Mouse (Mus musculus): ENCODE data around the gene 1700037H04Rik. TPM values are rescaled to one million over a fixed set of nuclear protein-coding genes. Genes with fewer than 3 reads are reported as not detected.

1700037H04Rik gene
- polyA plus RNA-seq, 1 experiment from 2014 or later, result 91.1 TPM

DNA sequence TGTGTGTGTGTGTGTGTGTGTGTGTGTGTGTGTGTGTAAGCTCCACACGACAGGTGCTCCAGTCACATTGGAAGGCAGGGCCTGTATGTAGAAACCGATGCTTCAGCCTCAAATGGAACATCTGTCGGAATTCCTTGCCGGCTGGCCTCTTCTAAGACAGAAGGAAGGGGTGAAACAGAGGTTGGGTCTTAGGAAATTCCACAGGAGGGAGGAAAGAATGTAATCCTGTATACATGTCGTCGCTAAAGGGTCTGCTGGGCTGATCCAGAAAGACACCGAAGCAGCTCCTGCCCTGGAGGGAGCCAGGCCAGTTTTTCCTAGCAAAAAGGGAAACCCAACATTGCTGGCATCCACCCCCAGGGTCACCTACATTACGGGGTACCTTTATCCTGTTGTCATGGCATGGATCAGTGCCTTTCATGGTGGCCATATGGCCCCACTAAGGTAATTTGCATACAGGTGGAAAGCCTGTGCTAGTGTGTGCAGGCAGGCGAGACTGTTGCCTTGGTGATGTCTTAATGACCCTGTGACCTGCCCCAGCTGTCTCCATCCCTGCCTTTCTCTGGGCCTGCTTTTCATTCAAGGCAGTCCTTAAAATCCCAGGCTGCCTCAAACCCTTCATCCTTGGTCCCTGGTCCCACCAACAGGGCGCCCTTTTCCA lies 30.6 kb upstream of the 1700037H04Rik start:
- Histone ChIP-seq H3K4me2 (peak overlapping the region; percentile 25), H3K4me1 (peaks cover 51% of the 10 kb centered on the region), H3K4me3 (replicated peaks) (no peak overlapping the region; the same call in 1 of the 2 replicates), H3K9ac (no peak overlapping the region), H3K27ac (peak overlapping the region; percentile 87), H3K36me3 (peaks cover 43% of the 10 kb centered on the region), H3K9me3 (replicated peaks) (no peaks in the 10 kb centered on the region), H3K27me3 (no peaks in the 10 kb centered on the region)
- WGBS, result 16% methylated on average over 10 of the region's 10 CpGs
- ATAC-seq (replicated peaks; ENCODE audit: low FRiP score), result peak; percentile 74

DNA sequence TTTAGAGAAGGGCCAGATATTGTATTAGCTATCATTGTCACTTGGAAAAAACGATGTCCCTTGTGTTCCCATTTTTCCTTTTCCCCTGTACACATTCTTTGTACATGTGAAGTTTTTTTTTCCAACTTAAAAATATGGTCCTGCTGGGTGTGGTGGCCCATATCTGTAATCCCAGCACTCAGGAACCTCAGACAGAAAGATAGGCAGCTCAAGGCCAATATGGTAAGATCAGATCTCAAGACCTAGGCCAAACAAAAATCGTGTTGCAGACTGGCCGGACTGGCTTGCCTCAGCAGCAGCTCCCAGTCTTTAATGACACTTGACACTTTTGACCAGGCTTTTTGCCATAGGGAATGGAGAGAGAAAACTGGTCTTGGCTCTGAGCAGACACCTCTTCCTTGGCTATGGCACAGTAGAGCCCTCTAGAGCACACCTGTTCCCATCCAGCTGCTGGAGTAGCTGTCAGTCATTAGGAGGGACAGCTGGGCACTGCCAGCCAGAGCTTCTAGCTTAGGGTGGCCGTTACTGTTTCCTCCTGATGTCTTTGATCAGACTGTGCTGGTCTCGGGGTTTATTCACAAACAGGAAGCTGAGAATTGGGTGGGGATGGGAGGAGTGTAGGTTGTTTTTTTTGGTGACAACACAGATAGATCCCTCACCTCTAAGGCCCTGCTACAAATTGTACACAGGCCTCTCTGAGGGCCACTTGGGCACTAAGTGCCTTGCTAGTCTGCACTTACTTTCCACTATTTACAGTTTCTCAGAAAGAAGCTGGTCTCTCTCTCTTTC lies 29.8 kb upstream of the 1700037H04Rik start:
- H3K9me3 ChIP-seq (replicated peaks), result no peaks in the 10 kb centered on the region
- ATAC-seq (replicated peaks; ENCODE audit: low FRiP score), result no peak
- H3K27me3 ChIP-seq, result no peaks in the 10 kb centered on the region
- 43% methylated on average over 5 of the region's 5 CpGs for WGBS
- peaks cover 36% of the 10 kb centered on the region for H3K36me3 ChIP-seq
- H3K4me1 ChIP-seq, result peaks cover 51% of the 10 kb centered on the region
- H3K4me2 ChIP-seq, result peak overlapping the region; percentile 14
- H3K4me3 ChIP-seq (replicated peaks), result no peak overlapping the region
- H3K9ac ChIP-seq, result no peak overlapping the region
- H3K27ac ChIP-seq, result peak overlapping the region; percentile 87

DNA sequence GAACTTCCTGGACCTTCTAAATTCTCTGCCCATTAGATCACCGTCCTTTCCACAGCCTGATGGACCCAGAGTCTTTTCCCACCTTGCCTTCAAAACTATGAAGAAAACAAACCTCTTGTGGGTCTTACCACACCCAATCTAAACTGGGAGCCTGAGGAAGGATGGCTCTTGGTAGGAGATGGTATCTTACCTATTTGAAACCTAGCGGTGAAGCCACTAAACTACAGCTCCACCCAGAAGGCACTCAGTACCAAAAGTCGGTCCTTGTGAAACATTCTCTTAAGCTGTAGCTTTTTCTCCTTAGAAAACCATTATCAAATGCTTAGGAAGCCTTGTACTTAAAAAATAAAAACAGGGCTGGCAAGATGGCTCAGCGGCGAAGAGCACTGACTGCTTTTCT lies 28.4 kb upstream of the 1700037H04Rik start:
- Histone ChIP-seq H3K4me1 (peaks cover 51% of the 10 kb centered on the region), H3K36me3 (peaks cover 22% of the 10 kb centered on the region), H3K9ac (0 out of 2 replicates have a peak overlapping the region, but pooled peaks have one; percentile 70), H3K27me3 (no peaks in the 10 kb centered on the region), H3K4me2 (peak overlapping the region; percentile 76), H3K9me3 (replicated peaks) (no peaks in the 10 kb centered on the region), H3K4me3 (replicated peaks) (no peak overlapping the region), H3K27ac (no peak overlapping the region)
- 90% methylated on average over 5 of the region's 5 CpGs for WGBS
- no peak for ATAC-seq (replicated peaks; ENCODE audit: low FRiP score)

DNA sequence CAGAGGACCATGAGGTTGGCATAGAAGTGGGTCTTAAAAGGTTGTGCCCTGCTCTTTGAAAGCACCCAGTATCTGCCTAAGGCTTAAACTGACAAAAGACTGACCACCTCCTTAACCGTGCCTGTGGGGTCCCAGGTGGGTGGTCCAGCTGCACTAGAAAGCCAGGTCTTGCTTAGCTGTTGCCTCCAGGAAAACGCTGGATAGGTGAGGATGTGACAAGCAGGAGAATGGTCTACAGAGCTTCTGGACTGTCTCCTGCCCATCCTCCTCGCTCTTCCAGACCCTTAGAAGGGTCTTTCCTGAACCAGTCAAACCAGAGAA lies 27.7 kb upstream of the 1700037H04Rik start:
- Histone ChIP-seq H3K27ac (peak overlapping the region; percentile 87), H3K9ac (peak overlapping the region; percentile 70), H3K4me2 (peak overlapping the region; percentile 76), H3K36me3 (peaks cover 14% of the 10 kb centered on the region), H3K27me3 (no peaks in the 10 kb centered on the region), H3K4me3 (replicated peaks) (peak overlapping the region; percentile 68), H3K4me1 (peaks cover 51% of the 10 kb centered on the region), H3K9me3 (replicated peaks) (no peaks in the 10 kb centered on the region)
- ATAC-seq (replicated peaks; ENCODE audit: low FRiP score), result no peak
- 22% methylated on average over 3 of the region's 3 CpGs for WGBS

DNA sequence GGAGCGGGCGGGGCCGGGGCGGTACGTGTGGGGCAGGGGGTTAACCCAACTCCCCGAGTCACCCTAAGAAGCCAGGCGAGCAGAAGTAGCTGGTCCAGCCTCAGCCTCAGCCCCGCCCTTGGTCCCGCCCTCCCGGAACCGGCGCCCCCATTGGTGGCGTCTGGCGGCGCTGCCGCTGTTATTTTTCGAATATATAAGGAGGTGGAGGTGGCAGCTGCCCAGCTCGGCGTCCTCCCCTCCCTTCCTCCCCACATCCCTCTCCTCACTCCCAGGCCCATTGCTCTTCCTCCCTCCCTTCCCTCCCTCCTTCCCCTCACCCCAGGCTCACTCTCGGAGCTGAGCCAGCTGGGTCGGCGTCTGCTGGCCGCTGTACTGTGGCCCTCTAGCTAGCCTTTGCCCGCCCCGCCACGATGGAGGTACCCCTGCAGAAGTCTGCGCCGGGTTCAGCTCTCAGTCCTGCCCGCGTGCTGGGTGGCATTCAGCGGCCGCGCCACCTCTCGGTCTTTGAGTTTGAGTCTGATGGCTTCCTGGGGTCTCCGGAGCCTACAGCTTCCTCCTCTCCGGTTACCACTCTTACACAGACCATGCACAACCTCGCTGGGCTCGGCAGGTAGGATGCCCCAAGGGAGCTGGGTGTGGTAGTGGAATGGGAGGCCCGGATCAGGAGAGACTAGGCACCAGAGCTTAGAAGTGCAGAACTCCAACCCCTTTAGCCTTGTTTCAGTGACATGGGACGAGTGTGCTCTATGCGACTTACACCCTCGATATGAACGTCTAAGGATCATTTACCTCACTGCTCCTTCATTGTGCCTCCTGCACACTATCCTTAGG lies 27.1 kb upstream of the 1700037H04Rik start, which contains the start of the genes Cdc25b and Spef1:
TSS of gene Cdc25b (plus strand) at position 179 of the 831 bp plus-strand sequence.
TSS of gene Spef1 (minus strand) at position 512 of the 831 bp plus-strand sequence.
- peaks cover 10% of the 10 kb centered on the region for H3K36me3 ChIP-seq
- ATAC-seq (replicated peaks; ENCODE audit: low FRiP score), result peak; percentile 87

DNA sequence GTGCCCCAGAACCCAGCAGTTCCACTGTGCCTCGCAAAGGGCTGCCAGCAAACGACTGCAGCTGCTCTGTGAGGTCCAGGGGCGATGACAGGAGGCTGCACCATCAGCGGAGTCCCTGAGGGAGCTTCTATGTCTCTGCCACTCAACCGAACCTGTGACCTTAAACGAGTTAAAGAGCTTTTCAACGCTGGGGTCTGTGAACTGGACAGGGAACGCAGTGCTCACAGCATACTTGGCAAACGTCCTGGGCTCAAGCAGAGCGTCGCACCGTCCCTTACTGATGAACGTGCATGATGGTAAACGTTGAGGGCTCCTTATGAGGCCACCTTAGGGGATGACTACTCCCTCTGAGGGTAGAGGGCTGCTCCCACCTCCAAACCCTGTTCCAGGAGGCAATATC lies 26.5 kb upstream of the 1700037H04Rik start:
- H3K9me3 ChIP-seq (replicated peaks), result no peaks in the 10 kb centered on the region
- H3K27ac ChIP-seq, result peak overlapping the region; percentile 87
- no peaks in the 10 kb centered on the region for H3K27me3 ChIP-seq
- H3K36me3 ChIP-seq, result peaks cover 4% of the 10 kb centered on the region
- H3K4me1 ChIP-seq, result peaks cover 49% of the 10 kb centered on the region
- ATAC-seq (replicated peaks; ENCODE audit: low FRiP score), result no peak
- peak overlapping the region; percentile 68 for H3K4me3 ChIP-seq (replicated peaks)
- peak overlapping the region; percentile 70 for H3K9ac ChIP-seq
- H3K4me2 ChIP-seq, result peak overlapping the region; percentile 76
- WGBS, result 3% methylated on average over 14 of the region's 14 CpGs

More for the DNA sequence above, 27.1 kb upstream of the 1700037H04Rik start, which contains the start of the genes Cdc25b and Spef1:
- Histone ChIP-seq H3K4me3 (replicated peaks) (peak within 1 kb of the TSS; percentile 68), H3K9me3 (replicated peaks) (no peaks in the 10 kb centered on the region), H3K27ac (peak within 1 kb of the TSS; percentile 87), H3K27me3 (no peaks in the 10 kb centered on the region), H3K4me2 (peak within 1 kb of the TSS; percentile 76), H3K4me1 (peaks cover 51% of the 10 kb centered on the region), H3K9ac (peak within 1 kb of the TSS; percentile 70)
- under 1% methylated on average over 42 of the region's 43 CpGs for WGBS

DNA sequence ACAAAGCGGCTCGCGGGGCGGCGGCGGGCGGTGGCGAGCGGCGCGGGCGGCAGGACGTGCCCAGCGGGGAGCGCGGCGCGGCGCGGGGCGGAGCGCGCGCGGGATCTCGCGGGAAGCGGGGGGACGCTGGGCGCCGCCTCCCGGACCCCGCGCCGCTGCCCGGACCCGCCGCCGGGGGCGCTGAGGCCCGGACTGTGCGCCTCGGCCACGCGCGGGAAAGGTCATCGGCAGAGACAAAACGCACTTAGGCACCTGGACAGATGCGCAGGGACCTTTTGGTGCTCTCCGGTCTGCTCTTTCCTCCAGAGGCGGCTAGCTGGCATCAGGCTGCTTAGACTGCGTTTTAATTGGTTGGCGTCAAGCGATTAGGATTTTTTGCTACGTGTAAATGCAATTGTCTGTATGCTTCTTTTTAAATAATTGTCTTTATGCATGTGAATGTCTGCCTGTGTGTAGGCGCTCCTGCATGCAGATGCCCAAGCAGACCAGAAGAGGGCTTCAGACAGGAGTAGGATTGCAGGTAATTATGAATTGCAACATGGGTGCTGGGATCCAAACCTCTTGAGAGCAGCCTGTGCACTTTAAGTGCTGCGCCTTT lies 20.2 kb upstream of the 1700037H04Rik start, which contains the start of gene Cenpb:
TSS of gene Cenpb (minus strand) at position 78 of the 598 bp plus-strand sequence.
- no peaks in the 10 kb centered on the region for H3K9me3 ChIP-seq (replicated peaks)
- H3K27me3 ChIP-seq, result no peaks in the 10 kb centered on the region
- peak within 1 kb of the TSS; percentile 92 for H3K4me2 ChIP-seq
- H3K4me3 ChIP-seq (replicated peaks), result peak within 1 kb of the TSS; percentile 64
- peaks cover 43% of the 10 kb centered on the region for H3K4me1 ChIP-seq
- peak within 1 kb of the TSS; percentile 86 for H3K9ac ChIP-seq
- ATAC-seq (replicated peaks; ENCODE audit: low FRiP score), result peak; percentile 84
- WGBS, result 4% methylated on average over 29 of the region's 57 CpGs
- H3K36me3 ChIP-seq, result 0 out of 2 replicates have a peak, but pooled peaks cover 9% of the 10 kb centered on the region
- H3K27ac ChIP-seq, result peak within 1 kb of the TSS; percentile 88

DNA sequence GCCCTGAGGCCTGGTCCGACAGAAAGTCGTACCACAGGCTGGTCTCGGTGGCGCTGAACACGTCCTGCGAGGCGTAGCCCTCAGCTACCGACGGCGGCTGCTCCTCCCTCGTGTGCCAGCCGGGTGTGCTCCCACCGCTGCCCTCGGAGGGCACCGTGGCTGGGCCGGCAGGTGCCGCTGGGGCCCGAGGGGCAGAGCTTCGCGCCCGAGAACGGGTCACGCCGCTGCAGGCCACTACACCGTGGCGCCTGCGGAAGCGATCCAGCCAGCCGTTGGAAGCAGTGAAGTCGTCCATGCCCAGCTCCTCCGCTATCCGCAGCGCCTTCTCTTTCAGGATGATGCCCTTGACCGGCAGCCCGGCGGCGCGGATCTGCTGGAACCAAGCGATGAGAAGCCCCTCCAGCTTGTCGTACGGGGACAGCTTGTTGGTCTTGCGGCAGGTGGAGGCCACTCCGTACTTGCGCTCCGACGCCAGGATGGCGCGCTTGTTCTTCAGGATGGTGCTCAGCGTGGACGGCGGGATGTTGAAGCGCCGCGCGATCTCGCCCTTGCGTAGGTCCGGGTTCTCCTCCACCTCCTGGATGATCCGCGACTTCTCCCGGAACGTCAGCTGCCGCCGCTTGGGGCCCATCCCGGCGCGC lies 19.5 kb upstream of the 1700037H04Rik start:
- H3K36me3 ChIP-seq, result 0 out of 2 replicates have a peak, but pooled peaks cover 10% of the 10 kb centered on the region
- WGBS, result under 1% methylated on average over 67 of the region's 67 CpGs
- H3K9ac ChIP-seq, result peak overlapping the region; percentile 86
- H3K27me3 ChIP-seq, result no peaks in the 10 kb centered on the region
- H3K9me3 ChIP-seq (replicated peaks), result no peaks in the 10 kb centered on the region
- peak overlapping the region; percentile 64 for H3K4me3 ChIP-seq (replicated peaks)
- peak overlapping the region; percentile 88 for H3K27ac ChIP-seq
- peaks cover 49% of the 10 kb centered on the region for H3K4me1 ChIP-seq
- peak overlapping the region; percentile 92 for H3K4me2 ChIP-seq
- ATAC-seq (replicated peaks; ENCODE audit: low FRiP score), result peak; percentile 52

DNA sequence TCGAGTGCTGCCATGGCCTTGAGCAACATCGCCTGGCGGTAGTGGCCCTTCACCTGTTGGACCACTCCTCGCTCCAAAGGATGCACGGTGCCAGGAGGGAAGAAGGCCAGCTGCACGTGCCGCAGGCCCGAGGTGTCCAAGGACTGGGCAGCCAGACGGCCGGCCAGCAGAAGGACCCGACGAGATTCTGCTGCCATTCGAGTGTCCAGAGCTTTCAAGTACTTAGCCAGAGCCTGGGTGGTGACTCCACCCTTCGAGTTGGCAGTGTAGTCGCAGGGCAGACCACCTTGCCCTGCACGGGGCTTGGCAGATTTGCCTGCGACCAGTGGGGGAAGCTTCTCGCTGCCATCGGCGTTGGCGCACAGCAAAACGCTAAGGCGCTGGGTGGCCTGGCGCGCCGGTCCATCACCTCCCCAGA lies 19.0 kb upstream of the 1700037H04Rik start:
- no peak for ATAC-seq (replicated peaks; ENCODE audit: low FRiP score)
- Histone ChIP-seq H3K9ac (peak overlapping the region; percentile 86), H3K4me1 (peaks cover 54% of the 10 kb centered on the region), H3K36me3 (0 out of 2 replicates have a peak, but pooled peaks cover 10% of the 10 kb centered on the region), H3K4me2 (peak overlapping the region; percentile 92), H3K9me3 (replicated peaks) (no peaks in the 10 kb centered on the region), H3K27me3 (peaks cover 4% of the 10 kb centered on the region), H3K4me3 (replicated peaks) (peak overlapping the region; percentile 64), H3K27ac (peak overlapping the region; percentile 88)
- 31% methylated on average over 26 of the region's 26 CpGs for WGBS

DNA sequence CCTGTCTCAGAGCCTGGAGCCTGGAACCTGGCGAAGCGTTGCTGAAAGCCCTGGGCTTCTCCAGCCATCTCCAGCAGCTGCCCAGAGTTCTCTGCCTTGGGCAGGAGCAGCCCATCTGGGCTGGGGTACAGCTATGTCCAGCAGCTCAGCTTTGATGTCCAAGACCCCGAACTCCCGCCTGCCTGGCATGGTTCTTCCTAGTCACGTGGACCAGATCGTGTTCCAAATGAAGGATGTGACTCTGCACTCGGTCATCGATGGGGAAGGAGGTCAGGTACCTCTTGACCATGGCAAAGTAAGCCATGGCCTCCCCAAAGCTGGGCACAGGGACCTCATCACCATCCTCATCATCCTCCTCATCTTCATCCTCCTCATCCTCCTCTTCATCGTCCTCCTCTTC lies 18.1 kb upstream of the 1700037H04Rik start:
- H3K27ac ChIP-seq, result peak overlapping the region; percentile 76; the same call in 1 of the 2 replicates
- H3K27me3 ChIP-seq, result peaks cover 13% of the 10 kb centered on the region
- peaks cover 54% of the 10 kb centered on the region for H3K4me1 ChIP-seq
- no peak for ATAC-seq (replicated peaks; ENCODE audit: low FRiP score)
- peak overlapping the region; percentile 86 for H3K9ac ChIP-seq
- H3K36me3 ChIP-seq, result 0 out of 2 replicates have a peak, but pooled peaks cover 10% of the 10 kb centered on the region
- H3K4me2 ChIP-seq, result peak overlapping the region; percentile 92
- H3K4me3 ChIP-seq (replicated peaks), result peak overlapping the region; percentile 64
- 77% methylated on average over 9 of the region's 9 CpGs for WGBS
- no peaks in the 10 kb centered on the region for H3K9me3 ChIP-seq (replicated peaks)

All from kidney, embryonic 15.5 days (tissue).